Mouse (Mus musculus): ENCODE results near the gene Sars2.

- no peak for TF ChIP-seq USF1 (IDR thresholded peaks at IDR 0.05; ENCODE audit: low read depth)
- no peak for TF ChIP-seq POLR2A (IDR thresholded peaks at IDR 0.05; ENCODE audit: insufficient read length, low read depth)
- TF ChIP-seq MYOG (IDR thresholded peaks at IDR 0.05; ENCODE audit: control insufficient read depth in 1 of 3, insufficient read depth in 1 of 3, insufficient read length in 2 of 3, low read depth in 2 of 3) = peak; percentile 64 to 96 (median 96)
- TF ChIP-seq CEBPB (IDR thresholded peaks at IDR 0.05; ENCODE audit: insufficient read depth, poor library complexity, severe bottlenecking) = no peak
Observed at GRCm38 (mm10) chr7:28774164-28774563, 32.4 kb downstream of the Sars2 start.

Data from myocyte (in vitro differentiated cells).